Mouse (Mus musculus) megakaryocyte, adult 5-6 weeks (primary cell): ENCODE results near the gene Slc25a41. TPM values are rescaled to one million over a fixed set of nuclear protein-coding genes. Genes with fewer than 3 reads are reported as not detected.
A peak's percentile ranks its signal among the peaks of the same experiment; 100 is the strongest.

Source experiments
- ATAC-seq: 2 replicates; pipeline ENCODE4 v1.8.0; 2016; ENCODE audit warnings: mild to moderate bottlenecking, inconsistent platforms; ENCODE audit not compliant: poor library complexity, severe bottlenecking
- total RNA-seq, 2 experiments: library from RNA; stranded (forward) in 1 of 2; stranded (reverse) in 1 of 2; fragments of 153-499, 151-499 nt in 1 of 2; fragments of 221-1000, 200-1000 nt in 1 of 2; gene quantifications; 2 replicates each; pipeline versions ENCODE4 v1.2.3 to v1.2.4; 2015 to 2017

Gene Slc25a41
- total RNA-seq (2015), result not detected in 2 replicates
- total RNA-seq (2017), result not detected in 2 replicates

- ATAC-seq, result no peak
These were observed at the start of gene Slc25a41 for GRCm38 (mm10) chr17:57041554-57041953. TSS of gene Slc25a41 (minus strand) at chr17:57041654.

- ATAC-seq, result 0 out of 2 replicates have a peak, but pooled peaks have one; percentile 21
These were observed 45.8 kb upstream of the Slc25a41 start, which contains the start of gene Tubb4a for GRCm38 (mm10) chr17:57087049-57087832. TSS of gene Tubb4a (minus strand) at chr17:57087782.

- no peak for ATAC-seq
These were observed 44.7 kb upstream of the Slc25a41 start for GRCm38 (mm10) chr17:57085970-57086757.

- no peak for ATAC-seq
These were observed 41.0 kb upstream of the Slc25a41 start for GRCm38 (mm10) chr17:57082481-57082880.

GRCm38 (mm10) chr17:57081234-57081842, 39.9 kb upstream of the Slc25a41 start:
- ATAC-seq, result no peak

- no peak for ATAC-seq
These were observed 38.5 kb upstream of the Slc25a41 start for GRCm38 (mm10) chr17:57079919-57080318.

- ATAC-seq, result peak; percentile 96
These were observed 36.9 kb upstream of the Slc25a41 start, which contains the start of gene Dennd1c for GRCm38 (mm10) chr17:57078336-57078735. TSS of gene Dennd1c (minus strand) at chr17:57078514.

GRCm38 (mm10) chr17:57076916-57077315, 35.5 kb upstream of the Slc25a41 start:
- ATAC-seq, result no peak

GRCm38 (mm10) chr17:57070699-57071098, 29.2 kb upstream of the Slc25a41 start:
- ATAC-seq, result no peak

- ATAC-seq, result no peak
These were observed 28.8 kb upstream of the Slc25a41 start for GRCm38 (mm10) chr17:57070272-57070671.

GRCm38 (mm10) chr17:57066908-57067307, 25.5 kb upstream of the Slc25a41 start:
- ATAC-seq, result no peak

GRCm38 (mm10) chr17:57063031-57063430, 21.6 kb upstream of the Slc25a41 start:
- ATAC-seq, result no peak

- no peak for ATAC-seq
These were observed 21.1 kb upstream of the Slc25a41 start for GRCm38 (mm10) chr17:57062548-57062947.

GRCm38 (mm10) chr17:57062011-57062521, 20.6 kb upstream of the Slc25a41 start:
- no peak for ATAC-seq

- ATAC-seq, result no peak
These were observed 19.6 kb upstream of the Slc25a41 start for GRCm38 (mm10) chr17:57061069-57061468.

- peak; percentile 87 for ATAC-seq
These were observed 18.9 kb upstream of the Slc25a41 start for GRCm38 (mm10) chr17:57060231-57060801.

GRCm38 (mm10) chr17:57059486-57059977, 18.1 kb upstream of the Slc25a41 start, which contains the start of gene Slc25a23:
TSS of gene Slc25a23 (minus strand) at chr17:57059863.
- ATAC-seq, result no peak

GRCm38 (mm10) chr17:57058891-57059485, 17.5 kb upstream of the Slc25a41 start, which contains the start of gene Crb3:
TSS of gene Crb3 (plus strand) at chr17:57059105.
- no peak for ATAC-seq

GRCm38 (mm10) chr17:57056246-57056645, 14.8 kb upstream of the Slc25a41 start:
- no peak for ATAC-seq

- ATAC-seq, result peak; percentile 68
These were observed 10.2 kb upstream of the Slc25a41 start for GRCm38 (mm10) chr17:57051679-57052078.
